Mouse (Mus musculus): ENCODE data around the gene Wdr27.
"Not testable (repeated sequence)": the region's sequence is repeated elsewhere in the genome, so short reads cannot be mapped to it uniquely, and the experiment has no call there.

DNA sequence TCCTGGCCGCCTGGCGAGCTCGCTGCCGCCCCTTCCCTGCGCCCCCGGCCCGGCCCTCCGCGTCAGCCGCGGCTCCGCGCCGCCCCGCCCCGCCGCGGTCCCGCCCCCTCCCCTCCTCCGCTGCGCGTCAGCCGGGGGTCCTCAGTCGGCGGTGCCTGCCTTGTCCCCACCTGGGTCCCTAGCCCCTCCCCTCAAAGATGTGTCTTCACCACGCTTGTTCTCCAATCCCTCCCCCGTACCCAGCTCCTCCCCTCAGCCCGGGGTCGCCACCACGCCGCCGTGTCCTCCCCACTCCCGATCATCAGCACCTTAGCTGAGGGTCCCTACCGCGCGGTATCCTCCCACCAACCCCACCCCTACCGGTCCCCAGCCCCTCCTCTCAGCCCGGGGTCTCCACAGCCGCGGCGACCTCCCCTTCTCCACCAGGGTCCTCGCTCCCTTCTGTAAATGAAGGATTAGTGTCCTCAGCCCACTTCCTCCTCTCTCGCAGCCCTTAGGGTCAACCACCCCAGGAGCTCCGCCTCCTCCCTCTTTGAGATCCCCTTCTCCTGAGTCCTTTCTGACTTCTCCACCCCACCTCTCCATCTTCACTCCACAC, 18.7 kb upstream of the Wdr27 start:
- not testable (repeated sequence) for TF ChIP-seq CTCF (IDR thresholded peaks at IDR 0.05; ENCODE audit: low read depth, low read length); GATA1 (IDR thresholded peaks at IDR 0.05; ENCODE audit: borderline replicate concordance, low read length); TAL1 (conservative IDR thresholded peaks at IDR 0.05; ENCODE audit: low read depth, low read length); GATA2 (IDR thresholded peaks at IDR 0.05; ENCODE audit: borderline replicate concordance, low read depth, low read length)
